Mouse (Mus musculus) myocyte (in vitro differentiated cells): ENCODE results near the gene Rabac1. TPM values are rescaled to one million over a fixed set of nuclear protein-coding genes. Genes with fewer than 3 reads are reported as not detected.

ENCODE experiments used
- H3K27me3 ChIP-seq: one replicate; pipeline ENCODE4 v1.6.1; 2011; ENCODE audit not compliant: control insufficient read depth, insufficient read depth, insufficient read length
- H3K36me3 ChIP-seq: one replicate; pipeline ENCODE4 v1.6.1; 2011; ENCODE audit not compliant: control insufficient read depth, insufficient read depth
- H3K4me2 ChIP-seq: one replicate; pipeline ENCODE4 v1.6.1; 2011; ENCODE audit warnings: low read depth, control low read depth
- H3K4me3 ChIP-seq: one replicate; pipeline ENCODE4 v1.5.1; 2011; ENCODE audit warnings: mild to moderate bottlenecking, control low read depth, moderate library complexity
- H3K79me2 ChIP-seq: one replicate; pipeline ENCODE4 v1.6.1; 2011; ENCODE audit not compliant: control insufficient read depth, insufficient read depth
- H3ac ChIP-seq: one replicate; pipeline ENCODE4 v1.6.1; 2011; ENCODE audit not compliant: control insufficient read depth, insufficient read length
- CEBPB ChIP-seq: IDR thresholded peaks from 2 replicates; pipeline ENCODE4 v1.6.1; 2011; ENCODE audit warnings: mild to moderate bottlenecking, moderate library complexity; ENCODE audit not compliant: poor library complexity, insufficient read depth, severe bottlenecking
- E2F4 ChIP-seq: IDR thresholded peaks from one replicate; pipeline ENCODE4 v1.6.1; 2011; ENCODE audit warnings: mild to moderate bottlenecking, control low read depth, moderate library complexity; ENCODE audit not compliant: insufficient read depth
- MAX ChIP-seq: IDR thresholded peaks from one replicate; pipeline ENCODE4 v1.6.1; 2011; ENCODE audit warnings: low read depth, mild to moderate bottlenecking, control low read depth
- MYOD1 ChIP-seq, 3 experiments: IDR thresholded peaks; one replicate each; pipeline ENCODE4 v1.6.1; 2011; ENCODE audit warnings: control low read depth in 2 of 3, low read depth in 2 of 3, mild to moderate bottlenecking in 2 of 3, moderate library complexity in 1 of 3; ENCODE audit not compliant: insufficient read length in 2 of 3, control insufficient read depth in 1 of 3
- MYOG ChIP-seq, 3 experiments: IDR thresholded peaks; one replicate each; pipeline ENCODE4 v1.6.1; 2011; ENCODE audit warnings: control low read depth in 2 of 3, low read depth in 2 of 3, mild to moderate bottlenecking in 2 of 3; ENCODE audit not compliant: insufficient read length in 2 of 3, control insufficient read depth in 1 of 3, insufficient read depth in 1 of 3
- POLR2A ChIP-seq: IDR thresholded peaks from one replicate; pipeline ENCODE4 v1.6.1; 2011; ENCODE audit warnings: low read depth, mild to moderate bottlenecking, control low read depth, moderate library complexity; ENCODE audit not compliant: insufficient read length
- POLR2AphosphoS2 ChIP-seq: IDR thresholded peaks from one replicate; pipeline ENCODE4 v1.6.1; 2011; ENCODE audit warnings: low read depth, control low read depth; ENCODE audit not compliant: insufficient read length
- REST ChIP-seq: IDR thresholded peaks from one replicate; pipeline ENCODE4 v1.6.1; 2011; ENCODE audit warnings: mild to moderate bottlenecking, control low read depth, moderate library complexity; ENCODE audit not compliant: insufficient read depth, insufficient read length
- SRF ChIP-seq: IDR thresholded peaks from one replicate; pipeline ENCODE4 v1.6.1; 2011; ENCODE audit warnings: low read depth; ENCODE audit not compliant: control insufficient read depth, insufficient read length
- TCF12 ChIP-seq: IDR thresholded peaks from one replicate; pipeline ENCODE4 v1.6.1; 2011; ENCODE audit warnings: mild to moderate bottlenecking, control low read depth; ENCODE audit not compliant: poor library complexity, insufficient read depth, severe bottlenecking
- TCF3 ChIP-seq: IDR thresholded peaks from one replicate; pipeline ENCODE4 v1.6.1; 2011; ENCODE audit warnings: low read depth, control low read depth; ENCODE audit not compliant: insufficient read length
- USF1 ChIP-seq: IDR thresholded peaks from one replicate; pipeline ENCODE4 v1.6.1; 2011; ENCODE audit warnings: low read depth, mild to moderate bottlenecking, control low read depth, moderate library complexity
- polyA plus RNA-seq: library from polyadenylated mRNA; unstranded; fragments of >200 nt; fragmentation: generic; extraction: Trizol; gene quantifications from one replicate; pipeline ENCODE4 v1.2.1, GENCODE M21; 2012; ENCODE audit warnings: missing spikeins

The Rabac1 gene
- polyA plus RNA-seq, 1 experiment, result 309 TPM

DNA sequence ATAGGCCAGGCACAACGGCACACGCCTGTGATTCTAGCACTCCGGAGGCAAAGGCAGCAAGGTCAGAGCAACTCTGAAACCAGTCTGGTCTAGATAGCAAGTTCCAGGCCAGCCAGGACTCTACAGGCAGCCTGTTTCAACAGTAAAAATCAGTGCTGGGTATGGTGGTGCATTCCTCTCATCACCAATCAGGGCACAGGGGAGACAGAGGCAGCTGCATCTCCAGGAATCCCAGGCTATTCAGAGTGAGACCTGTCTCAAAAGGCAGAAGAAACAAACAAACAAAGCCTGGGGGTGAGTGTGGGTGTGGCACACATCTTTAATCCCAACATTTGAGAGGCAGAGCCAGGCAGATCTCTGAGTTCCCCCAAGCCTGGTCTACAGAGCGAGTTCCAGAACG lies 10.8 kb upstream of the Rabac1 start:
- no peaks in the 10 kb centered on the region for H3K79me2 ChIP-seq
- H3K27me3 ChIP-seq, result peaks cover 20% of the 10 kb centered on the region
- H3ac ChIP-seq, result no peak overlapping the region
- TF ChIP-seq TCF3, result no peak
- no peak for TF ChIP-seq POLR2A
- no peak for TF ChIP-seq MYOG (IDR thresholded peaks at IDR 0.05; ENCODE audit: control insufficient read depth in 1 of 3, insufficient read depth in 1 of 3, insufficient read length in 2 of 3, low read depth in 2 of 3)
- TF ChIP-seq MYOD1 (IDR thresholded peaks at IDR 0.05; ENCODE audit: control insufficient read depth in 1 of 3, insufficient read length in 2 of 3, low read depth in 2 of 3), result no peak
- no peak for TF ChIP-seq TCF12
- TF ChIP-seq SRF, result no peak
- H3K36me3 ChIP-seq, result no peaks in the 10 kb centered on the region
- H3K4me3 ChIP-seq, result no peak overlapping the region
- no peak overlapping the region for H3K4me2 ChIP-seq

- Histone ChIP-seq H3K4me2 (no peak overlapping the region), H3K27me3 (peaks cover 25% of the 10 kb centered on the region), H3K4me3 (no peak overlapping the region), H3K36me3 (no peaks in the 10 kb centered on the region), H3K79me2 (no peaks in the 10 kb centered on the region), H3ac (no peak overlapping the region)
- TF ChIP-seq TCF3 (no peak), CEBPB (no peak)
These were observed 7.9 kb upstream of the Rabac1 start for GRCm38 (mm10) chr7:24980439-24980838.

GRCm38 (mm10) chr7:24978781-24979180 lies 6.2 kb upstream of the Rabac1 start:
- Histone ChIP-seq H3K4me3 (no peak overlapping the region), H3K79me2 (no peaks in the 10 kb centered on the region), H3K27me3 (peaks cover 25% of the 10 kb centered on the region), H3K4me2 (no peak overlapping the region), H3ac (no peak overlapping the region), H3K36me3 (no peaks in the 10 kb centered on the region)
- TF ChIP-seq SRF (no peak), E2F4 (no peak)

- TF ChIP-seq POLR2AphosphoS2, result no peak
- no peak for TF ChIP-seq POLR2A
- no peak for TF ChIP-seq TCF3
- no peak for TF ChIP-seq REST
- no peak for TF ChIP-seq MYOD1 (IDR thresholded peaks at IDR 0.05; ENCODE audit: control insufficient read depth in 1 of 3, insufficient read length in 2 of 3, low read depth in 2 of 3)
- no peak for TF ChIP-seq USF1
- TF ChIP-seq MAX, result no peak
- no peak for TF ChIP-seq CEBPB
- no peak for TF ChIP-seq SRF
- TF ChIP-seq E2F4, result no peak
- no peak for TF ChIP-seq TCF12
- no peak for TF ChIP-seq MYOG (IDR thresholded peaks at IDR 0.05; ENCODE audit: control insufficient read depth in 1 of 3, insufficient read depth in 1 of 3, insufficient read length in 2 of 3, low read depth in 2 of 3)
- Histone ChIP-seq H3K79me2 (no peaks in the 10 kb centered on the region), H3K27me3 (peaks cover 16% of the 10 kb centered on the region), H3ac (no peak overlapping the region), H3K36me3 (no peaks in the 10 kb centered on the region), H3K4me2 (no peak overlapping the region), H3K4me3 (no peak overlapping the region)
These were observed 2.5 kb upstream of the Rabac1 start for GRCm38 (mm10) chr7:24974893-24975595.

DNA sequence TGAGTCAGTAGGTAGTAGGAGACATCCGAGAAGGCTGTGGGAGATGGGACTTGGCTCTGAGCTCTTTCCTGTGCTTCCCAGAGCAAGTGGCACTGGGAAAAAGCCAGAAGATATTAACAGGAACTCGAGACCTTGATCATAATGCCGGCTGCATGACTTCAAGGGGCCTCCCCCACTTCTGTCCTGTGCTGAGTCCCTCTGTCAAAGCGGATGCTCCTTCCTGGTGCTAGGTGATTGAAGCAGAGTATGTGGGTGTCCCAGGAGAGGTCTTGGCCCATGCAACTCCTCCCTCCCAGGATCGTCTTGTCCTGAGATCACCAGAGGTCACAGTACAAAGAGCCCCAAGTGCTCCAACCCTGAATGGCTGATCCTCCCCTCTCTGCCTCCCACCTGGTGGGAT lies 1.3 kb upstream of the Rabac1 start:
- no peak overlapping the region for H3K4me3 ChIP-seq
- no peak overlapping the region for H3K4me2 ChIP-seq
- H3ac ChIP-seq, result no peak overlapping the region
- H3K27me3 ChIP-seq, result peaks cover 11% of the 10 kb centered on the region
- H3K79me2 ChIP-seq, result no peaks in the 10 kb centered on the region
- no peak for TF ChIP-seq TCF12
- no peak for TF ChIP-seq MYOD1 (IDR thresholded peaks at IDR 0.05; ENCODE audit: control insufficient read depth in 1 of 3, insufficient read length in 2 of 3, low read depth in 2 of 3)
- TF ChIP-seq MYOG (IDR thresholded peaks at IDR 0.05; ENCODE audit: control insufficient read depth in 1 of 3, insufficient read depth in 1 of 3, insufficient read length in 2 of 3, low read depth in 2 of 3), result no peak
- TF ChIP-seq MAX, result no peak
- no peak for TF ChIP-seq POLR2A
- TF ChIP-seq POLR2AphosphoS2, result no peak
- no peak for TF ChIP-seq TCF3
- TF ChIP-seq REST, result no peak
- TF ChIP-seq SRF, result no peak
- TF ChIP-seq E2F4, result no peak
- TF ChIP-seq CEBPB, result no peak
- TF ChIP-seq USF1, result no peak
- no peaks in the 10 kb centered on the region for H3K36me3 ChIP-seq
